Mouse (Mus musculus): ENCODE results near the gene Galnt11. TPM values are rescaled to one million over a fixed set of nuclear protein-coding genes. Genes with fewer than 3 reads are reported as not detected.
"Not testable (repeated sequence)": the region's sequence is repeated elsewhere in the genome, so short reads cannot be mapped to it uniquely, and the experiment has no call there.

Gene Galnt11
- polyA plus RNA-seq (2014; fragmentation: Nextera tagmentation; extraction: Ambion mirVana) = 42.1 and 44.5 TPM in 2 replicates

- H3K27ac ChIP-seq (replicated peaks; ENCODE audit: low read depth, low read length) = peak within 1 kb of the TSS; percentile 91
- WGBS = 85% methylated on average over 3 of the region's 3 CpGs
- H3K4me2 ChIP-seq (ENCODE audit: low read depth, low read length) = peak within 1 kb of the TSS; percentile 67
- no peaks in the 10 kb centered on the region for H3K4me1 ChIP-seq (ENCODE audit: control insufficient read depth, insufficient read depth, low read length)
- H3K36me3 ChIP-seq (ENCODE audit: control insufficient read depth, insufficient read depth, low read length) = no peaks in the 10 kb centered on the region
- no peaks in the 10 kb centered on the region for H3K27me3 ChIP-seq (replicated peaks; ENCODE audit: control insufficient read depth, insufficient read depth, low read length)
- DNase-seq (ENCODE audit: low spot score) (no peak), ATAC-seq (ENCODE audit: low read depth) (no peak)
- peak within 1 kb of the TSS; percentile 74 for H3K4me3 ChIP-seq (ENCODE audit: low read depth, low read length)
- peak within 1 kb of the TSS; percentile 92 for H3K9ac ChIP-seq (ENCODE audit: low read depth, low read length)
- H3K9me3 ChIP-seq (ENCODE audit: control insufficient read depth, low read length) = no peaks in the 10 kb centered on the region
Observed at GRCm38 (mm10) chr5:25221604-25222003, at the start of gene Galnt11. TSS of gene Galnt11 (plus strand) at chr5:25221904.

- not testable (repeated sequence) for H3K27me3 ChIP-seq (replicated peaks; ENCODE audit: control insufficient read depth, insufficient read depth, low read length); H3K4me2 ChIP-seq (ENCODE audit: low read depth, low read length); H3K4me1 ChIP-seq (ENCODE audit: control insufficient read depth, insufficient read depth, low read length); H3K36me3 ChIP-seq (ENCODE audit: control insufficient read depth, insufficient read depth, low read length); H3K9me3 ChIP-seq (ENCODE audit: control insufficient read depth, low read length); H3K9ac ChIP-seq (ENCODE audit: low read depth, low read length); H3K27ac ChIP-seq (replicated peaks; ENCODE audit: low read depth, low read length); ATAC-seq (ENCODE audit: low read depth); DNase-seq (ENCODE audit: low spot score); H3K4me3 ChIP-seq (ENCODE audit: low read depth, low read length)
- 88% methylated on average over 5 of the region's 5 CpGs for WGBS
Observed at GRCm38 (mm10) chr5:25177937-25178336, 43.8 kb upstream of the Galnt11 start.

- not testable (repeated sequence) for DNase-seq (ENCODE audit: low spot score); H3K9me3 ChIP-seq (ENCODE audit: control insufficient read depth, low read length); ATAC-seq (ENCODE audit: low read depth); H3K4me1 ChIP-seq (ENCODE audit: control insufficient read depth, insufficient read depth, low read length); H3K27ac ChIP-seq (replicated peaks; ENCODE audit: low read depth, low read length); H3K4me2 ChIP-seq (ENCODE audit: low read depth, low read length); H3K27me3 ChIP-seq (replicated peaks; ENCODE audit: control insufficient read depth, insufficient read depth, low read length); H3K9ac ChIP-seq (ENCODE audit: low read depth, low read length); H3K36me3 ChIP-seq (ENCODE audit: control insufficient read depth, insufficient read depth, low read length); H3K4me3 ChIP-seq (ENCODE audit: low read depth, low read length)
- WGBS = 88% methylated on average over 4 of the region's 4 CpGs
Observed at GRCm38 (mm10) chr5:25178543-25178942, 43.2 kb upstream of the Galnt11 start.

GRCm38 (mm10) chr5:25179284-25179683, 42.4 kb upstream of the Galnt11 start:
- Histone ChIP-seq H3K27me3 (replicated peaks; ENCODE audit: control insufficient read depth, insufficient read depth, low read length) (no peaks in the 10 kb centered on the region), H3K4me1 (ENCODE audit: control insufficient read depth, insufficient read depth, low read length) (no peaks in the 10 kb centered on the region), H3K4me2 (ENCODE audit: low read depth, low read length) (no peak overlapping the region), H3K9me3 (ENCODE audit: control insufficient read depth, low read length) (no peaks in the 10 kb centered on the region), H3K36me3 (ENCODE audit: control insufficient read depth, insufficient read depth, low read length) (no peaks in the 10 kb centered on the region), H3K9ac (ENCODE audit: low read depth, low read length) (no peak overlapping the region), H3K27ac (replicated peaks; ENCODE audit: low read depth, low read length) (no peak overlapping the region), H3K4me3 (ENCODE audit: low read depth, low read length) (no peak overlapping the region)
- WGBS = 95% methylated on average over 4 of the region's 4 CpGs
- ATAC-seq (ENCODE audit: low read depth) (no peak), DNase-seq (ENCODE audit: low spot score) (no peak)

GRCm38 (mm10) chr5:25179936-25180488, 41.7 kb upstream of the Galnt11 start:
- Histone ChIP-seq H3K9ac (ENCODE audit: low read depth, low read length) (no peak overlapping the region), H3K9me3 (ENCODE audit: control insufficient read depth, low read length) (no peaks in the 10 kb centered on the region), H3K4me1 (ENCODE audit: control insufficient read depth, insufficient read depth, low read length) (no peaks in the 10 kb centered on the region), H3K27ac (replicated peaks; ENCODE audit: low read depth, low read length) (no peak overlapping the region), H3K27me3 (replicated peaks; ENCODE audit: control insufficient read depth, insufficient read depth, low read length) (no peaks in the 10 kb centered on the region), H3K4me3 (ENCODE audit: low read depth, low read length) (no peak overlapping the region), H3K4me2 (ENCODE audit: low read depth, low read length) (no peak overlapping the region), H3K36me3 (ENCODE audit: control insufficient read depth, insufficient read depth, low read length) (no peaks in the 10 kb centered on the region)
- WGBS = 82% methylated on average over 3 of the region's 3 CpGs
- DNase-seq (ENCODE audit: low spot score) (no peak), ATAC-seq (ENCODE audit: low read depth) (no peak)

- Histone ChIP-seq H3K36me3 (ENCODE audit: control insufficient read depth, insufficient read depth, low read length) (no peaks in the 10 kb centered on the region), H3K4me3 (ENCODE audit: low read depth, low read length) (no peak within 1 kb of the TSS), H3K27me3 (replicated peaks; ENCODE audit: control insufficient read depth, insufficient read depth, low read length) (no peaks in the 10 kb centered on the region), H3K4me2 (ENCODE audit: low read depth, low read length) (no peak within 1 kb of the TSS), H3K4me1 (ENCODE audit: control insufficient read depth, insufficient read depth, low read length) (no peaks in the 10 kb centered on the region), H3K9ac (ENCODE audit: low read depth, low read length) (no peak within 1 kb of the TSS), H3K9me3 (ENCODE audit: control insufficient read depth, low read length) (no peaks in the 10 kb centered on the region), H3K27ac (replicated peaks; ENCODE audit: low read depth, low read length) (no peak within 1 kb of the TSS)
- DNase-seq (ENCODE audit: low spot score) (peak; percentile 27), ATAC-seq (ENCODE audit: low read depth) (peak; percentile 12; the same call in 1 of the 2 replicates)
- 84% methylated on average over 1 of the region's 1 CpGs for WGBS
Observed at GRCm38 (mm10) chr5:25181004-25181531, 40.6 kb upstream of the Galnt11 start, which contains the start of gene Galntl5. TSS of gene Galntl5 (plus strand) at chr5:25181460.

GRCm38 (mm10) chr5:25183595-25183994, 38.1 kb upstream of the Galnt11 start:
- Histone ChIP-seq H3K27me3 (replicated peaks; ENCODE audit: control insufficient read depth, insufficient read depth, low read length) (no peaks in the 10 kb centered on the region), H3K4me3 (ENCODE audit: low read depth, low read length) (no peak overlapping the region), H3K4me1 (ENCODE audit: control insufficient read depth, insufficient read depth, low read length) (no peaks in the 10 kb centered on the region), H3K4me2 (ENCODE audit: low read depth, low read length) (no peak overlapping the region), H3K27ac (replicated peaks; ENCODE audit: low read depth, low read length) (no peak overlapping the region), H3K9ac (ENCODE audit: low read depth, low read length) (no peak overlapping the region), H3K36me3 (ENCODE audit: control insufficient read depth, insufficient read depth, low read length) (no peaks in the 10 kb centered on the region), H3K9me3 (ENCODE audit: control insufficient read depth, low read length) (no peaks in the 10 kb centered on the region)
- ATAC-seq (ENCODE audit: low read depth) = no peak
- DNase-seq (ENCODE audit: low spot score) = no peak
- 78% methylated on average over 4 of the region's 4 CpGs for WGBS

GRCm38 (mm10) chr5:25184594-25184993, 37.1 kb upstream of the Galnt11 start:
- no peak for DNase-seq (ENCODE audit: low spot score)
- WGBS = 55% methylated on average over 2 of the region's 2 CpGs

GRCm38 (mm10) chr5:25187727-25188126, 34.0 kb upstream of the Galnt11 start:
- Histone ChIP-seq H3K4me2 (ENCODE audit: low read depth, low read length) (no peak overlapping the region), H3K9ac (ENCODE audit: low read depth, low read length) (no peak overlapping the region), H3K27ac (replicated peaks; ENCODE audit: low read depth, low read length) (no peak overlapping the region), H3K9me3 (ENCODE audit: control insufficient read depth, low read length) (no peaks in the 10 kb centered on the region), H3K4me3 (ENCODE audit: low read depth, low read length) (no peak overlapping the region), H3K36me3 (ENCODE audit: control insufficient read depth, insufficient read depth, low read length) (no peaks in the 10 kb centered on the region), H3K4me1 (ENCODE audit: control insufficient read depth, insufficient read depth, low read length) (no peaks in the 10 kb centered on the region), H3K27me3 (replicated peaks; ENCODE audit: control insufficient read depth, insufficient read depth, low read length) (no peaks in the 10 kb centered on the region)
- ATAC-seq (ENCODE audit: low read depth) (no peak), DNase-seq (ENCODE audit: low spot score) (peak; percentile 28)

More at GRCm38 (mm10) chr5:25184594-25184993, 37.1 kb upstream of the Galnt11 start:
- Histone ChIP-seq H3K4me2 (ENCODE audit: low read depth, low read length) (no peak overlapping the region), H3K9me3 (ENCODE audit: control insufficient read depth, low read length) (no peaks in the 10 kb centered on the region), H3K36me3 (ENCODE audit: control insufficient read depth, insufficient read depth, low read length) (no peaks in the 10 kb centered on the region), H3K27me3 (replicated peaks; ENCODE audit: control insufficient read depth, insufficient read depth, low read length) (no peaks in the 10 kb centered on the region), H3K4me1 (ENCODE audit: control insufficient read depth, insufficient read depth, low read length) (no peaks in the 10 kb centered on the region), H3K4me3 (ENCODE audit: low read depth, low read length) (no peak overlapping the region), H3K27ac (replicated peaks; ENCODE audit: low read depth, low read length) (no peak overlapping the region), H3K9ac (ENCODE audit: low read depth, low read length) (no peak overlapping the region)
- ATAC-seq (ENCODE audit: low read depth) = no peak
